Mouse (Mus musculus) liver, embryonic 15.5 days (tissue): ENCODE data around the gene Prodh2. TPM values are rescaled to one million over a fixed set of nuclear protein-coding genes. Genes with fewer than 3 reads are reported as not detected.
A peak's percentile ranks its signal among the peaks of the same experiment; 100 is the strongest.
"Not testable (repeated sequence)": the region's sequence is repeated elsewhere in the genome, so short reads cannot be mapped to it uniquely, and the experiment has no call there.

ENCODE experiments used
- ATAC-seq: fragments of 200-750 bp; cut with Nextera tagmentation; 2 replicates; pipeline ENCODE4 v1.8.0; 2017; ENCODE audit warnings: moderate number of reproducible peaks, mild to moderate bottlenecking, moderate library complexity; ENCODE audit not compliant: insufficient read depth
- H3K27ac ChIP-seq: fragments of 300-500 bp; sonication (generic); replicated peaks from 2 replicates; pipeline ENCODE4 v1.5.1; 2015; ENCODE audit warnings: mild to moderate bottlenecking, inconsistent platforms
- H3K27me3 ChIP-seq: fragments of 300-500 bp; sonication (generic); 2 replicates; pipeline ENCODE4 v1.6.1; 2015; ENCODE audit warnings: mild to moderate bottlenecking, inconsistent platforms
- H3K36me3 ChIP-seq: fragments of 300-500 bp; sonication (generic); replicated peaks from 2 replicates; pipeline ENCODE4 v1.6.1; 2015; ENCODE audit warnings: moderate library complexity, mild to moderate bottlenecking, inconsistent platforms
- H3K4me1 ChIP-seq: fragments of 300-500 bp; sonication (generic); replicated peaks from 2 replicates; pipeline ENCODE4 v1.6.1; 2015; ENCODE audit warnings: inconsistent platforms
- H3K4me2 ChIP-seq: fragments of 300-500 bp; sonication (generic); 2 replicates; pipeline ENCODE4 v1.6.1; 2015; ENCODE audit warnings: moderate library complexity, mild to moderate bottlenecking, inconsistent platforms
- H3K4me3 ChIP-seq: fragments of 300-500 bp; sonication (generic); replicated peaks from 2 replicates; pipeline ENCODE4 v1.5.1; 2015; ENCODE audit warnings: mild to moderate bottlenecking, inconsistent platforms
- H3K9ac ChIP-seq: fragments of 300-500 bp; sonication (generic); 2 replicates; pipeline ENCODE4 v1.6.1; 2015; ENCODE audit warnings: moderate library complexity, mild to moderate bottlenecking, inconsistent platforms
- H3K9me3 ChIP-seq: fragments of 300-500 bp; sonication (generic); replicated peaks from 2 replicates; pipeline ENCODE4 v1.6.1; 2016; ENCODE audit warnings: inconsistent platforms
- WGBS: fragments of 180-500 bp; shearing (Covaris S2); methylation state at CpG from one replicate; pipeline ENCODE4 v1.1.7; 2015; ENCODE audit warnings: mixed read lengths; ENCODE audit not compliant: insufficient replicate concordance; 5-methylcytosine and 5-hydroxymethylcytosine counted together
- polyA plus RNA-seq: library from polyadenylated mRNA; unstranded; fragments of >200 nt; fragmentation: Nextera tagmentation; extraction: Ambion mirVana; gene quantifications from 2 replicates; pipeline ENCODE4 v1.2.1, GENCODE M21; 2015

The Prodh2 gene
- polyA plus RNA-seq, 1 experiment from 2014 or later, result 57.8 TPM

DNA sequence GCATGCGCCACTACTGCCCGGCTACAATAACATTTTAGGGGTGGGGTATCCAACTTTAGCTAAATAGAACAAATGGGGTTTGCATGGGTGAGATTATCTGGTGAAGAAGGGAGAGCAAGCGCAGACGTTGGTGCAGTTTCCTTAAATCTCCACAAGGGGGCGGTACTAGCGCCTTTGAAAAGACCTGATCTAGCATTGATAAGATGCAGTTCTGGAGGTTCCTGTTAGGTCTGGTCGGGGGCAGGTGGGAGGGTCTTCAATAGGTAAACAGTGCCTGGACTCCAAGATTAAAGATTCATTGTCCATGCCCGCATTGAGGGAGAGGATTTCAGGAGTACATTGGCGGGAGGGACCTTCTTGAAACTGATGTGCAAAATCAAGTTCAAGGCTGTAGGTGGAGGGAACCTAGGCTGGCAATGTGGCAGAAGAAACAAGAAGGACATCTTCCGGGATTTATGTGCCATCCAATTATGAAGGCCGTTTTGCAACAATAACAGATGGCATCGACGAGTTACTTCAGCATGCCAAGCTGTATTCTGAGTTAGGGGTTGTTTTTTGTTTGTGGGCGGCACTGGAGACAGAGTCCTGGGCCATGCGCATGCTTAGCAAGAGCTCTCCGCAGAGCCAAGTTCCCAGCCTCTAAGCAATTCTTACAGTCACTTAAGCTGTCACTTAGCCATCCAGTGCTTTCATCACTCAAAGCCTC lies 3.0 kb upstream of the Prodh2 start:
- Histone ChIP-seq H3K36me3 (no peaks in the 10 kb centered on the region), H3K4me2 (no peak overlapping the region), H3K9ac (no peak overlapping the region), H3K27me3 (peaks cover 4% of the 10 kb centered on the region; the same call in 1 of the 2 replicates), H3K4me3 (no peak overlapping the region), H3K9me3 (no peaks in the 10 kb centered on the region), H3K4me1 (0 out of 2 replicates have a peak, but pooled peaks cover 3% of the 10 kb centered on the region), H3K27ac (no peak overlapping the region)
- ATAC-seq, result no peak
- 25% methylated on average over 16 of the region's 16 CpGs for WGBS

- Histone ChIP-seq H3K36me3 (no peaks in the 10 kb centered on the region), H3K9me3 (no peaks in the 10 kb centered on the region), H3K27me3 (peaks cover 4% of the 10 kb centered on the region; the same call in 1 of the 2 replicates), H3K27ac (no peak overlapping the region), H3K4me2 (no peak overlapping the region), H3K4me3 (no peak overlapping the region), H3K9ac (no peak overlapping the region), H3K4me1 (0 out of 2 replicates have a peak, but pooled peaks cover 3% of the 10 kb centered on the region)
- WGBS, result 24% methylated on average over 6 of the region's 6 CpGs
- ATAC-seq, result no peak
Measured at GRCm38 (mm10) chr7:30490957-30491307, 2.5 kb upstream of the Prodh2 start.

DNA sequence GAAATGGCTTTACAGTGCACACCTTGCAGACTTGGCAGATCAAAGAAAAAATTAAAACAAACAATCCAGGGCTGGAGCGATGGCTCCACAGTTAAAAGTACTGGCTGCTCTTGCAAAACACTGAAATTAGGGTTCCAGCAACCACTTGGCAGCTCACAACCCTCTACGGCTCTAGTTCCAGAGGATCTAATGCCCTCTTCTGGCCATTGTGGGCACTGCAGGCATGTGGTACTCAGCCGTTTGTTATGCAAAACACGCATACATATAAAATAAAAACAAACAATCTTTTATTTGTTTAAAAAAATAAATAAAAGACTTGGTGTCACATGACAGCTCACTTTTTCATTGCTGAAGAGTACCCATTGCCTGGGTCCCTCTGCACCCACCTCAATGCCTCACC lies 657 bp upstream of the Prodh2 start:
- 0 out of 2 replicates have a peak, but pooled peaks cover 3% of the 10 kb centered on the region for H3K4me1 ChIP-seq
- H3K36me3 ChIP-seq, result no peaks in the 10 kb centered on the region
- no peak for ATAC-seq
- 0 out of 2 replicates have a peak overlapping the region, but pooled peaks have one; percentile 4 for H3K27ac ChIP-seq
- no peak overlapping the region for H3K9ac ChIP-seq
- no peak overlapping the region for H3K4me2 ChIP-seq
- H3K27me3 ChIP-seq, result peaks cover 4% of the 10 kb centered on the region; the same call in 1 of the 2 replicates
- H3K4me3 ChIP-seq, result no peak overlapping the region
- no peaks in the 10 kb centered on the region for H3K9me3 ChIP-seq
- 17% methylated on average over 4 of the region's 4 CpGs for WGBS

DNA sequence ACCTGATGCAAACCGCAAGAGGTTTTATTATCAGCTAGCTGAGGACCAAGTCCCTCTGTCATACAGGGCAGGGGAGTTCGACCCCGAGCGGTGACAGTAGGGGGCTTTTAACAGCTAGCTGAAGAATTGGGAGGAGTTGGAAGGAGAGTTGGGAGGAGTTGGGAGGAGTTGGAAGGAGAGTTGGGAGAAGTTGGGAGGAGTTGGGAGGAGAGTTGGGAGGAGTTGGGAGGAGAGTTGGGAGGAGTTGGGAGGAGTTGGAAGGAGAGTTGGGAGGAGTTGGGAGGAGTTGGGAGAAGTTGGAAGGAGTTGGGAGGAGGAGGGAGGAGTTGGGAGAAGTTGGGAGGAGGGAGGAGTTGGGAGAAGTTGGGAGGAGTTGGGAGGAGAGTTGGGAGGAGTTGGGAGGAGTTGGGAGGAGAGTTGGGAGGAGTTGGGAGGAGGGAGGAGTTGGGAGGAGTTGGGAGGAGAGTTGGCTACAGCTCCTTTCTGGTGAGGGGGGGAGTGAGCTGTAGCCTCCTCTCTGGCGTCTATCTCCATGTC lies 2.2 kb downstream of the Prodh2 start:
- not testable (repeated sequence) for H3K9ac ChIP-seq, H3K36me3 ChIP-seq, H3K9me3 ChIP-seq, H3K27ac ChIP-seq, ATAC-seq, H3K4me3 ChIP-seq, H3K4me1 ChIP-seq, H3K27me3 ChIP-seq
- H3K4me2 ChIP-seq, result peak overlapping the region; percentile 42
- 39% methylated on average over 5 of the region's 5 CpGs for WGBS

DNA sequence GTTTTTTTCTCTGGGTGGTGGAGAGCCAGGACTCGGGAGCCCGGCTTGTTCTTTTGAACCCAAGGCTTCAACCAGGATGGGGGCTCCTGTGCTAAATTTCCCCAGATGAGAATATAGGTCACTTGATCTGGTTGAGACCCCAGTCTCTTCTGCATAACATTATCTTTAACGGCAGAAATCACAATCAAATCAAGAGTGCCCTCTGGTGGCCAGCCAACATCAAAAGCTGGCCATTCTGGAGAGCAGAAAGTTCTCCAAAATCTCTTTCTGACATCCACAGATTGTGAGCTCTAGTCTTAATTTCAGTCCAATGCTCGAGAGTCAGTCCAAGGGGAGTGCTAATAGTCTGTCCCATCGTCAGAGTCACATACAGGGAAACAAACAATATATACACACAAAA lies 7.7 kb downstream of the Prodh2 start:
- H3K4me3 ChIP-seq, H3K9me3 ChIP-seq, H3K4me1 ChIP-seq, ATAC-seq, H3K4me2 ChIP-seq, H3K27ac ChIP-seq, H3K9ac ChIP-seq, H3K36me3 ChIP-seq, H3K27me3 ChIP-seq: not testable (repeated sequence)
- WGBS, result 54% methylated on average over 5 of the region's 5 CpGs

GRCm38 (mm10) chr7:30508061-30508460 lies 14.6 kb downstream of the Prodh2 start:
- WGBS, result 32% methylated on average over 4 of the region's 4 CpGs
- Histone ChIP-seq H3K4me3 (no peak overlapping the region), H3K4me1 (no peaks in the 10 kb centered on the region), H3K9me3 (no peaks in the 10 kb centered on the region), H3K27ac (no peak overlapping the region), H3K4me2 (no peak overlapping the region), H3K36me3 (no peaks in the 10 kb centered on the region), H3K9ac (no peak overlapping the region), H3K27me3 (no peaks in the 10 kb centered on the region)
- no peak for ATAC-seq

DNA sequence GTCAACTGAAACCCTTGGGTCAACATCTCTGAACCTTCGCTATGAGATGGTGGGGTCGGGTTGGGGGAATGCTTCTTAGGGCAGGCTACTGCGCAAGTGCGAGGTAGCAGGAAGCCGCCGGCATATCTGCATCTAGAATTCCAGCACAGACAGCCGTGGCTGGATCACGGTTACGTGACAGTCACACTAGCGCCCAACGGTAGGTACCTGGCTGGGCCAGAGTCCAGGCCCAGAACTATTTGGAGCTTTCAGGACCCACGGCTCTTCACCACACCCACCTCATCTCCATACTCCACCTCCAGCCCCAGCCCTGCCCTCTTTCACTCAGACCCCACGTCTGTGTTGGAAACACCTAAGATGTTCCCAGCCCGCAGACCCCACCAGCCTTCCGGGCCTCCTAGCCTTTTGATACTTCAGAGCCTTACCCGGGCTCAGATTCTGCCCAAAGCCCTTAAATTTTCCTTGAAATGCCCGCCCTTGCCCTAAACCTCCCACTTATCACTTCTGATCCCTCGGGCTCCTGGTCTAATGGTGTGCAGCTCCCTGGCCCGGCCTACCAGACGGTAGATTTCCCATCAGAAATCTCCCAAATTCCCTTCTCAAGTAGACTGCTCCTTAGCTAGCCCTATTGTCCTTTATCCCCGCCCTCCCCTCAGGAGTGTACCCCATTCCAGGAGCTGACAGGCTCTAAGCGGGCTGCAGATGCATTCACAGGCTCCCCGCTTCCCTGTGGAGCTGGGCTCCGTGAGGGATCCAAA lies 21.8 kb downstream of the Prodh2 start:
- H3K9ac ChIP-seq, result no peak overlapping the region
- no peaks in the 10 kb centered on the region for H3K36me3 ChIP-seq
- no peak overlapping the region for H3K27ac ChIP-seq
- WGBS, result 54% methylated on average over 24 of the region's 24 CpGs
- H3K4me2 ChIP-seq, result no peak overlapping the region
- no peaks in the 10 kb centered on the region for H3K4me1 ChIP-seq
- no peaks in the 10 kb centered on the region for H3K9me3 ChIP-seq
- peak; percentile 16; the same call in 1 of the 2 replicates for ATAC-seq
- H3K4me3 ChIP-seq, result no peak overlapping the region
- no peaks in the 10 kb centered on the region for H3K27me3 ChIP-seq

DNA sequence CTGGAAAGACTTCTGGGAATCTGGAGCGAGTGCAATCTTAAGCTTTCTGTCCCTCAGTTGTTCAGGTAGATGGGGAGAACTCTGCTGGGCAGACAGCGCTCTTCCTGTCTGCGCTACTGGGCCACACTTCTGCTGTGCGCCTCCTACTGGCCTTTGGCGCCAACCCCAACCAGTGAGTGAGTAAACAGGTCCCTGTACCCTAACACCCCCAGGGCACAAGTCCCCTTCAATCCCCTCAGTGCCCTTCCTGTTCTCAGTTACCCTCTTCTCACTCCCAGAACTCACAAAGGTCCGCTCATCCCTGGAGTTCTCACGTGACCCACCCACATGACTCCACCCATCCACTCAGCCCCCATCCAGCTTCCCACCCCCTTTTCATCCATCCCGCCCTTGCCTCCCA lies 24.9 kb downstream of the Prodh2 start:
- no peak overlapping the region for H3K4me3 ChIP-seq

DNA sequence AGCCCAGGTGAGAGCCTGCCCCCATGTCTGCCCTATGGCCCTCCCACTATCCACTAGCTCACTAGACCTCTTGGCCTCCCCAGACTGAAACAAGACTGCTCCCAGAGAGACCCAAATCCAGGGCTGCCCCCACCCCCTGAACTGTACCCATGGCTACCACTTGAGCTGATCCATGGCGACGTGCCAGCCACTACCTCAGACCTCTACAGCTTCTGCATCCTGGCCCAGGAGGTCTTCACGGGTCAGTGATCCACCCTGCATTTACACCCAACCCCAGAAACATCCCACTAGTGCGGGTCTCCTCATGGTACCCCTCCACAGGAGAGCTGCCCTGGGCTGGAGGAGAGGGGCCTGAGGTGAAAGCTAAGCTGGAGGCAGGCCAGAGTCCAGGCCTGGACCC lies 27.0 kb downstream of the Prodh2 start:
- H3K27me3 ChIP-seq, result no peaks in the 10 kb centered on the region
- ATAC-seq, result no peak
- no peak overlapping the region for H3K27ac ChIP-seq

More for the DNA sequence above, 24.9 kb downstream of the Prodh2 start:
- Histone ChIP-seq H3K27me3 (no peaks in the 10 kb centered on the region), H3K4me2 (no peak overlapping the region), H3K4me1 (no peaks in the 10 kb centered on the region), H3K36me3 (no peaks in the 10 kb centered on the region), H3K9me3 (no peaks in the 10 kb centered on the region), H3K9ac (no peak overlapping the region), H3K27ac (no peak overlapping the region)
- 39% methylated on average over 8 of the region's 8 CpGs for WGBS
- ATAC-seq, result no peak

GRCm38 (mm10) chr7:30520856-30521255 lies 27.4 kb downstream of the Prodh2 start:
- 70% methylated on average over 5 of the region's 5 CpGs for WGBS

More for the DNA sequence above, 27.0 kb downstream of the Prodh2 start:
- H3K4me3 ChIP-seq, result no peak overlapping the region
- no peaks in the 10 kb centered on the region for H3K4me1 ChIP-seq
- no peak overlapping the region for H3K9ac ChIP-seq
- 62% methylated on average over 4 of the region's 4 CpGs for WGBS
- H3K9me3 ChIP-seq, result no peaks in the 10 kb centered on the region
- H3K4me2 ChIP-seq, result no peak overlapping the region
- H3K36me3 ChIP-seq, result peaks cover 11% of the 10 kb centered on the region; the same call in 1 of the 2 replicates

GRCm38 (mm10) chr7:30522871-30523270 lies 29.4 kb downstream of the Prodh2 start:
- H3K36me3 ChIP-seq, result peaks cover 32% of the 10 kb centered on the region
- no peak overlapping the region for H3K4me3 ChIP-seq
- ATAC-seq, result no peak
- no peak overlapping the region for H3K27ac ChIP-seq
- H3K9ac ChIP-seq, result no peak overlapping the region
- 78% methylated on average over 10 of the region's 10 CpGs for WGBS
- no peaks in the 10 kb centered on the region for H3K27me3 ChIP-seq
- no peak overlapping the region for H3K4me2 ChIP-seq
- H3K4me1 ChIP-seq, result no peaks in the 10 kb centered on the region
- no peaks in the 10 kb centered on the region for H3K9me3 ChIP-seq

More at GRCm38 (mm10) chr7:30520856-30521255, 27.4 kb downstream of the Prodh2 start:
- no peak for ATAC-seq
- Histone ChIP-seq H3K27ac (no peak overlapping the region), H3K36me3 (peaks cover 15% of the 10 kb centered on the region; the same call in 1 of the 2 replicates), H3K9ac (no peak overlapping the region), H3K4me1 (no peaks in the 10 kb centered on the region), H3K9me3 (no peaks in the 10 kb centered on the region), H3K4me3 (no peak overlapping the region), H3K27me3 (no peaks in the 10 kb centered on the region), H3K4me2 (no peak overlapping the region)
